Mouse (Mus musculus): ENCODE results near the gene Slc7a1. TPM values are rescaled to one million over a fixed set of nuclear protein-coding genes. Genes with fewer than 3 reads are reported as not detected.

Gene Slc7a1
- polyA plus RNA-seq, 1 experiment from 2014 or later: 22.6 TPM

GRCm38 (mm10) chr5:148388251-148389006 is 11.3 kb downstream of the Slc7a1 start:
- no peaks in the 10 kb centered on the region for H3K36me3 ChIP-seq (ENCODE audit: control insufficient read depth, insufficient read depth, low read length)
- 76% methylated on average over 18 of the region's 18 CpGs for WGBS
- no peaks in the 10 kb centered on the region for H3K27me3 ChIP-seq (replicated peaks; ENCODE audit: control insufficient read depth, insufficient read depth, low read length)
- no peak overlapping the region for H3K4me2 ChIP-seq (ENCODE audit: low read depth, low read length)
- H3K27ac ChIP-seq (replicated peaks; ENCODE audit: low read depth, low read length): no peak overlapping the region
- no peak for ATAC-seq (ENCODE audit: low read depth)
- H3K9ac ChIP-seq (ENCODE audit: low read depth, low read length): no peak overlapping the region
- H3K4me1 ChIP-seq (ENCODE audit: control insufficient read depth, insufficient read depth, low read length): peaks cover 22% of the 10 kb centered on the region
- no peaks in the 10 kb centered on the region for H3K9me3 ChIP-seq (ENCODE audit: control insufficient read depth, low read length)
- no peak overlapping the region for H3K4me3 ChIP-seq (ENCODE audit: low read depth, low read length)
- DNase-seq (ENCODE audit: low spot score): peak; percentile 61

GRCm38 (mm10) chr5:148387820-148388219 is 11.9 kb downstream of the Slc7a1 start:
- H3K27ac ChIP-seq (replicated peaks; ENCODE audit: low read depth, low read length): no peak overlapping the region
- no peak overlapping the region for H3K4me3 ChIP-seq (ENCODE audit: low read depth, low read length)
- peaks cover 22% of the 10 kb centered on the region for H3K4me1 ChIP-seq (ENCODE audit: control insufficient read depth, insufficient read depth, low read length)
- H3K36me3 ChIP-seq (ENCODE audit: control insufficient read depth, insufficient read depth, low read length): no peaks in the 10 kb centered on the region
- ATAC-seq (ENCODE audit: low read depth) (no peak), DNase-seq (ENCODE audit: low spot score) (no peak)
- 94% methylated on average over 2 of the region's 2 CpGs for WGBS
- H3K9me3 ChIP-seq (ENCODE audit: control insufficient read depth, low read length): no peaks in the 10 kb centered on the region
- no peak overlapping the region for H3K4me2 ChIP-seq (ENCODE audit: low read depth, low read length)
- H3K27me3 ChIP-seq (replicated peaks; ENCODE audit: control insufficient read depth, insufficient read depth, low read length): no peaks in the 10 kb centered on the region
- H3K9ac ChIP-seq (ENCODE audit: low read depth, low read length): no peak overlapping the region

- H3K27me3 ChIP-seq (replicated peaks; ENCODE audit: control insufficient read depth, insufficient read depth, low read length): no peaks in the 10 kb centered on the region
- no peak overlapping the region for H3K9ac ChIP-seq (ENCODE audit: low read depth, low read length)
- ATAC-seq (ENCODE audit: low read depth) (no peak), DNase-seq (ENCODE audit: low spot score) (no peak)
- no peaks in the 10 kb centered on the region for H3K9me3 ChIP-seq (ENCODE audit: control insufficient read depth, low read length)
- no peak overlapping the region for H3K27ac ChIP-seq (replicated peaks; ENCODE audit: low read depth, low read length)
- no peaks in the 10 kb centered on the region for H3K36me3 ChIP-seq (ENCODE audit: control insufficient read depth, insufficient read depth, low read length)
- H3K4me1 ChIP-seq (ENCODE audit: control insufficient read depth, insufficient read depth, low read length): peaks cover 22% of the 10 kb centered on the region
- no peak overlapping the region for H3K4me3 ChIP-seq (ENCODE audit: low read depth, low read length)
- no peak overlapping the region for H3K4me2 ChIP-seq (ENCODE audit: low read depth, low read length)
- 85% methylated on average over 9 of the region's 9 CpGs for WGBS
Measured at GRCm38 (mm10) chr5:148386471-148386870, 13.2 kb downstream of the Slc7a1 start.

- no peak for ATAC-seq (ENCODE audit: low read depth)
- Histone ChIP-seq H3K4me3 (ENCODE audit: low read depth, low read length) (no peak overlapping the region), H3K4me1 (ENCODE audit: control insufficient read depth, insufficient read depth, low read length) (peaks cover 22% of the 10 kb centered on the region), H3K9ac (ENCODE audit: low read depth, low read length) (no peak overlapping the region), H3K36me3 (ENCODE audit: control insufficient read depth, insufficient read depth, low read length) (no peaks in the 10 kb centered on the region), H3K27ac (replicated peaks; ENCODE audit: low read depth, low read length) (peak overlapping the region; percentile 48), H3K27me3 (replicated peaks; ENCODE audit: control insufficient read depth, insufficient read depth, low read length) (no peaks in the 10 kb centered on the region), H3K9me3 (ENCODE audit: control insufficient read depth, low read length) (no peaks in the 10 kb centered on the region), H3K4me2 (ENCODE audit: low read depth, low read length) (no peak overlapping the region)
- no peak for DNase-seq (ENCODE audit: low spot score)
- 69% methylated on average over 9 of the region's 9 CpGs for WGBS
Measured at GRCm38 (mm10) chr5:148384501-148385055, 15.1 kb downstream of the Slc7a1 start.

- peak; percentile 65 for DNase-seq (ENCODE audit: low spot score)
- no peak overlapping the region for H3K27ac ChIP-seq (replicated peaks; ENCODE audit: low read depth, low read length)
- 57% methylated on average over 14 of the region's 14 CpGs for WGBS
Measured at GRCm38 (mm10) chr5:148383841-148384500, 15.7 kb downstream of the Slc7a1 start.

GRCm38 (mm10) chr5:148381083-148381482 is 18.6 kb downstream of the Slc7a1 start:
- Histone ChIP-seq H3K4me3 (ENCODE audit: low read depth, low read length) (no peak overlapping the region), H3K9me3 (ENCODE audit: control insufficient read depth, low read length) (peaks cover 6% of the 10 kb centered on the region; the same call in 1 of the 2 replicates), H3K36me3 (ENCODE audit: control insufficient read depth, insufficient read depth, low read length) (peaks cover 5% of the 10 kb centered on the region; the same call in 1 of the 2 replicates), H3K27ac (replicated peaks; ENCODE audit: low read depth, low read length) (no peak overlapping the region), H3K4me2 (ENCODE audit: low read depth, low read length) (no peak overlapping the region), H3K9ac (ENCODE audit: low read depth, low read length) (no peak overlapping the region), H3K4me1 (ENCODE audit: control insufficient read depth, insufficient read depth, low read length) (peaks cover 22% of the 10 kb centered on the region), H3K27me3 (replicated peaks; ENCODE audit: control insufficient read depth, insufficient read depth, low read length) (no peaks in the 10 kb centered on the region)
- 60% methylated on average over 8 of the region's 8 CpGs for WGBS
- DNase-seq (ENCODE audit: low spot score) (no peak), ATAC-seq (ENCODE audit: low read depth) (no peak)

More at GRCm38 (mm10) chr5:148383841-148384500, 15.7 kb downstream of the Slc7a1 start:
- Histone ChIP-seq H3K4me2 (ENCODE audit: low read depth, low read length) (no peak overlapping the region), H3K4me1 (ENCODE audit: control insufficient read depth, insufficient read depth, low read length) (peaks cover 22% of the 10 kb centered on the region), H3K36me3 (ENCODE audit: control insufficient read depth, insufficient read depth, low read length) (no peaks in the 10 kb centered on the region), H3K9me3 (ENCODE audit: control insufficient read depth, low read length) (no peaks in the 10 kb centered on the region), H3K27me3 (replicated peaks; ENCODE audit: control insufficient read depth, insufficient read depth, low read length) (no peaks in the 10 kb centered on the region), H3K4me3 (ENCODE audit: low read depth, low read length) (no peak overlapping the region), H3K9ac (ENCODE audit: low read depth, low read length) (no peak overlapping the region)
- peak; percentile 39; the same call in 1 of the 2 replicates for ATAC-seq (ENCODE audit: low read depth)

GRCm38 (mm10) chr5:148380246-148380504 is 19.5 kb downstream of the Slc7a1 start:
- 98% methylated on average over 6 of the region's 6 CpGs for WGBS
- no peaks in the 10 kb centered on the region for H3K27me3 ChIP-seq (replicated peaks; ENCODE audit: control insufficient read depth, insufficient read depth, low read length)
- ATAC-seq (ENCODE audit: low read depth): no peak

GRCm38 (mm10) chr5:148379455-148380245 is 20.1 kb downstream of the Slc7a1 start:
- Histone ChIP-seq H3K27me3 (replicated peaks; ENCODE audit: control insufficient read depth, insufficient read depth, low read length) (no peaks in the 10 kb centered on the region), H3K4me1 (ENCODE audit: control insufficient read depth, insufficient read depth, low read length) (peaks cover 12% of the 10 kb centered on the region), H3K36me3 (ENCODE audit: control insufficient read depth, insufficient read depth, low read length) (peaks cover 9% of the 10 kb centered on the region; the same call in 1 of the 2 replicates), H3K9ac (ENCODE audit: low read depth, low read length) (no peak overlapping the region), H3K9me3 (ENCODE audit: control insufficient read depth, low read length) (peaks cover 9% of the 10 kb centered on the region; the same call in 1 of the 2 replicates), H3K27ac (replicated peaks; ENCODE audit: low read depth, low read length) (no peak overlapping the region), H3K4me2 (ENCODE audit: low read depth, low read length) (no peak overlapping the region), H3K4me3 (ENCODE audit: low read depth, low read length) (no peak overlapping the region)
- ATAC-seq (ENCODE audit: low read depth): no peak
- 85% methylated on average over 17 of the region's 17 CpGs for WGBS
- no peak for DNase-seq (ENCODE audit: low spot score)

More at GRCm38 (mm10) chr5:148380246-148380504, 19.5 kb downstream of the Slc7a1 start:
- Histone ChIP-seq H3K36me3 (ENCODE audit: control insufficient read depth, insufficient read depth, low read length) (peaks cover 9% of the 10 kb centered on the region; the same call in 1 of the 2 replicates), H3K4me2 (ENCODE audit: low read depth, low read length) (no peak overlapping the region), H3K9me3 (ENCODE audit: control insufficient read depth, low read length) (peaks cover 9% of the 10 kb centered on the region; the same call in 1 of the 2 replicates), H3K4me3 (ENCODE audit: low read depth, low read length) (no peak overlapping the region), H3K9ac (ENCODE audit: low read depth, low read length) (no peak overlapping the region), H3K4me1 (ENCODE audit: control insufficient read depth, insufficient read depth, low read length) (peaks cover 17% of the 10 kb centered on the region), H3K27ac (replicated peaks; ENCODE audit: low read depth, low read length) (no peak overlapping the region)
- no peak for DNase-seq (ENCODE audit: low spot score)
